Mouse (Mus musculus) lung, embryonic 15.5 days (tissue): ENCODE measurements around the gene Taf1b. TPM values are rescaled to one million over a fixed set of nuclear protein-coding genes. Genes with fewer than 3 reads are reported as not detected.

Experiments
- ATAC-seq: fragments of 200-750 bp; cut with Nextera tagmentation; 2 replicates; pipeline ENCODE4 v1.8.0; 2017; ENCODE audit warnings: moderate number of reproducible peaks, borderline replicate concordance; ENCODE audit not compliant: low FRiP score, low TSS enrichment; ENCODE audit errors: extremely low read depth
- H3K27ac ChIP-seq: fragments of 300-500 bp; sonication (generic); 2 replicates; pipeline ENCODE4 v1.5.1; 2015; ENCODE audit warnings: moderate library complexity, mild to moderate bottlenecking, inconsistent platforms
- H3K27me3 ChIP-seq: fragments of 300-500 bp; sonication (generic); 2 replicates; pipeline ENCODE4 v1.6.1; 2015; ENCODE audit warnings: inconsistent platforms
- H3K36me3 ChIP-seq: fragments of 300-500 bp; sonication (generic); 2 replicates; pipeline ENCODE4 v1.6.1; 2015; ENCODE audit warnings: inconsistent platforms
- H3K4me1 ChIP-seq: fragments of 300-500 bp; sonication (generic); 2 replicates; pipeline ENCODE4 v1.6.1; 2015; ENCODE audit warnings: inconsistent platforms
- H3K4me2 ChIP-seq: fragments of 300-500 bp; sonication (generic); 2 replicates; pipeline ENCODE4 v1.6.1; 2015; ENCODE audit warnings: inconsistent platforms, mild to moderate bottlenecking, moderate library complexity
- H3K4me3 ChIP-seq: fragments of 300-500 bp; sonication (generic); 2 replicates; pipeline ENCODE4 v1.5.1; 2015; ENCODE audit warnings: mild to moderate bottlenecking, inconsistent platforms
- H3K9ac ChIP-seq: fragments of 300-500 bp; sonication (generic); 2 replicates; pipeline ENCODE4 v1.6.1; 2015; ENCODE audit warnings: inconsistent platforms
- H3K9me3 ChIP-seq: fragments of 300-500 bp; sonication (generic); 2 replicates; pipeline ENCODE4 v1.6.1; 2016; ENCODE audit warnings: inconsistent platforms
- WGBS: fragments of 180-500 bp; shearing (Covaris S2); methylation state at CpG from one replicate; pipeline ENCODE4 v1.1.7; 2015; 5-methylcytosine and 5-hydroxymethylcytosine counted together
- polyA plus RNA-seq: library from polyadenylated mRNA; unstranded; fragments of >200 nt; fragmentation: Nextera tagmentation; extraction: Ambion mirVana; gene quantifications from 2 replicates; pipeline ENCODE4 v1.2.1, GENCODE M21; 2015

Taf1b gene
- polyA plus RNA-seq, 1 experiment from 2014 or later: 28.2 TPM

GRCm38 (mm10) chr12:24586193-24586592 is 88.0 kb downstream of the Taf1b start:
- Histone ChIP-seq H3K9ac (no peak overlapping the region), H3K36me3 (no peaks in the 10 kb centered on the region), H3K27me3 (no peaks in the 10 kb centered on the region), H3K4me2 (no peak overlapping the region), H3K27ac (no peak overlapping the region), H3K4me3 (no peak overlapping the region), H3K4me1 (no peaks in the 10 kb centered on the region), H3K9me3 (no peaks in the 10 kb centered on the region)
- WGBS: 74% methylated on average over 7 of the region's 7 CpGs
- no peak for ATAC-seq

- WGBS: 78% methylated on average over 7 of the region's 7 CpGs
- ATAC-seq: no peak
- H3K9me3 ChIP-seq: no peaks in the 10 kb centered on the region
- no peaks in the 10 kb centered on the region for H3K36me3 ChIP-seq
- H3K27ac ChIP-seq: no peak overlapping the region
- H3K4me2 ChIP-seq: no peak overlapping the region
- H3K4me1 ChIP-seq: peaks cover 17% of the 10 kb centered on the region
- no peaks in the 10 kb centered on the region for H3K27me3 ChIP-seq
- H3K4me3 ChIP-seq: no peak overlapping the region
- no peak overlapping the region for H3K9ac ChIP-seq
Measured at GRCm38 (mm10) chr12:24590371-24590770, 92.2 kb downstream of the Taf1b start.

- Histone ChIP-seq H3K36me3 (no peaks in the 10 kb centered on the region), H3K27me3 (no peaks in the 10 kb centered on the region), H3K4me1 (peaks cover 17% of the 10 kb centered on the region), H3K9me3 (no peaks in the 10 kb centered on the region), H3K9ac (no peak overlapping the region), H3K27ac (peak overlapping the region; percentile 74; the same call in 1 of the 2 replicates), H3K4me3 (no peak overlapping the region), H3K4me2 (no peak overlapping the region)
- WGBS: 77% methylated on average over 9 of the region's 9 CpGs
- ATAC-seq: no peak
Measured at GRCm38 (mm10) chr12:24592055-24592454, 93.9 kb downstream of the Taf1b start.

GRCm38 (mm10) chr12:24592956-24593672 is 95.0 kb downstream of the Taf1b start:
- WGBS: 7% methylated on average over 22 of the region's 22 CpGs
- Histone ChIP-seq H3K4me1 (peaks cover 17% of the 10 kb centered on the region), H3K27ac (peak overlapping the region; percentile 74), H3K4me3 (peak overlapping the region; percentile 27), H3K36me3 (no peaks in the 10 kb centered on the region), H3K4me2 (peak overlapping the region; percentile 60), H3K27me3 (no peaks in the 10 kb centered on the region), H3K9me3 (no peaks in the 10 kb centered on the region), H3K9ac (peak overlapping the region; percentile 31)
- ATAC-seq: peak; percentile 76; the same call in 1 of the 2 replicates

GRCm38 (mm10) chr12:24597376-24597775 is 99.2 kb downstream of the Taf1b start:
- no peak overlapping the region for H3K9ac ChIP-seq
- no peak overlapping the region for H3K27ac ChIP-seq
- H3K36me3 ChIP-seq: no peaks in the 10 kb centered on the region
- no peaks in the 10 kb centered on the region for H3K27me3 ChIP-seq
- no peaks in the 10 kb centered on the region for H3K9me3 ChIP-seq
- H3K4me2 ChIP-seq: no peak overlapping the region
- no peak overlapping the region for H3K4me3 ChIP-seq
- no peak for ATAC-seq
- 56% methylated on average over 6 of the region's 6 CpGs for WGBS
- peaks cover 12% of the 10 kb centered on the region for H3K4me1 ChIP-seq

GRCm38 (mm10) chr12:24599366-24599895 is 101.3 kb downstream of the Taf1b start:
- Histone ChIP-seq H3K27me3 (no peaks in the 10 kb centered on the region), H3K36me3 (no peaks in the 10 kb centered on the region), H3K4me3 (no peak overlapping the region), H3K9ac (no peak overlapping the region), H3K4me2 (no peak overlapping the region), H3K4me1 (no peaks in the 10 kb centered on the region), H3K9me3 (no peaks in the 10 kb centered on the region), H3K27ac (no peak overlapping the region)
- WGBS: 67% methylated on average over 8 of the region's 8 CpGs
- no peak for ATAC-seq

- H3K36me3 ChIP-seq: no peaks in the 10 kb centered on the region
- no peak overlapping the region for H3K27ac ChIP-seq
- no peak for ATAC-seq
- no peaks in the 10 kb centered on the region for H3K4me1 ChIP-seq
- WGBS: 75% methylated on average over 7 of the region's 7 CpGs
- H3K4me2 ChIP-seq: no peak overlapping the region
- no peaks in the 10 kb centered on the region for H3K27me3 ChIP-seq
- no peaks in the 10 kb centered on the region for H3K9me3 ChIP-seq
- H3K9ac ChIP-seq: no peak overlapping the region
- no peak overlapping the region for H3K4me3 ChIP-seq
Measured at GRCm38 (mm10) chr12:24600074-24600473, 101.9 kb downstream of the Taf1b start.

- WGBS: 5% methylated on average over 9 of the region's 9 CpGs
- H3K9ac ChIP-seq: no peak overlapping the region
- ATAC-seq: peak; percentile 70; the same call in 1 of the 2 replicates
- no peaks in the 10 kb centered on the region for H3K36me3 ChIP-seq
- H3K4me1 ChIP-seq: no peaks in the 10 kb centered on the region
- no peak overlapping the region for H3K4me3 ChIP-seq
- no peak overlapping the region for H3K27ac ChIP-seq
- H3K27me3 ChIP-seq: no peaks in the 10 kb centered on the region
- no peak overlapping the region for H3K4me2 ChIP-seq
- H3K9me3 ChIP-seq: no peaks in the 10 kb centered on the region
Measured at GRCm38 (mm10) chr12:24600806-24601205, 102.6 kb downstream of the Taf1b start.

- H3K9ac ChIP-seq: no peak overlapping the region
- no peaks in the 10 kb centered on the region for H3K27me3 ChIP-seq
- no peak overlapping the region for H3K27ac ChIP-seq
- 33% methylated on average over 2 of the region's 2 CpGs for WGBS
- no peaks in the 10 kb centered on the region for H3K9me3 ChIP-seq
- no peaks in the 10 kb centered on the region for H3K36me3 ChIP-seq
- H3K4me2 ChIP-seq: no peak overlapping the region
- H3K4me1 ChIP-seq: no peaks in the 10 kb centered on the region
- no peak; the same call in 1 of the 2 replicates for ATAC-seq
- H3K4me3 ChIP-seq: no peak overlapping the region
Measured at GRCm38 (mm10) chr12:24603266-24603665, 105.1 kb downstream of the Taf1b start.

GRCm38 (mm10) chr12:24606166-24606565 is 108.0 kb downstream of the Taf1b start:
- Histone ChIP-seq H3K9ac (no peak overlapping the region), H3K4me2 (no peak overlapping the region), H3K4me1 (no peaks in the 10 kb centered on the region), H3K27me3 (no peaks in the 10 kb centered on the region), H3K36me3 (no peaks in the 10 kb centered on the region), H3K27ac (no peak overlapping the region), H3K4me3 (no peak overlapping the region), H3K9me3 (no peaks in the 10 kb centered on the region)
- 64% methylated on average over 10 of the region's 10 CpGs for WGBS
- ATAC-seq: no peak
